Mouse (Mus musculus) CD8-positive naive resting alpha-beta T cell, adult 2 months (primary cell): ENCODE data around the gene Morc4.

Experiments
- DNase-seq, 2 experiments: peaks; one replicate each; pipeline ENCODE4 v3.0.0; 2022; ENCODE audit warnings: low read depth in 2 of 2, low spot score in 2 of 2

Morc4 gene

DNA sequence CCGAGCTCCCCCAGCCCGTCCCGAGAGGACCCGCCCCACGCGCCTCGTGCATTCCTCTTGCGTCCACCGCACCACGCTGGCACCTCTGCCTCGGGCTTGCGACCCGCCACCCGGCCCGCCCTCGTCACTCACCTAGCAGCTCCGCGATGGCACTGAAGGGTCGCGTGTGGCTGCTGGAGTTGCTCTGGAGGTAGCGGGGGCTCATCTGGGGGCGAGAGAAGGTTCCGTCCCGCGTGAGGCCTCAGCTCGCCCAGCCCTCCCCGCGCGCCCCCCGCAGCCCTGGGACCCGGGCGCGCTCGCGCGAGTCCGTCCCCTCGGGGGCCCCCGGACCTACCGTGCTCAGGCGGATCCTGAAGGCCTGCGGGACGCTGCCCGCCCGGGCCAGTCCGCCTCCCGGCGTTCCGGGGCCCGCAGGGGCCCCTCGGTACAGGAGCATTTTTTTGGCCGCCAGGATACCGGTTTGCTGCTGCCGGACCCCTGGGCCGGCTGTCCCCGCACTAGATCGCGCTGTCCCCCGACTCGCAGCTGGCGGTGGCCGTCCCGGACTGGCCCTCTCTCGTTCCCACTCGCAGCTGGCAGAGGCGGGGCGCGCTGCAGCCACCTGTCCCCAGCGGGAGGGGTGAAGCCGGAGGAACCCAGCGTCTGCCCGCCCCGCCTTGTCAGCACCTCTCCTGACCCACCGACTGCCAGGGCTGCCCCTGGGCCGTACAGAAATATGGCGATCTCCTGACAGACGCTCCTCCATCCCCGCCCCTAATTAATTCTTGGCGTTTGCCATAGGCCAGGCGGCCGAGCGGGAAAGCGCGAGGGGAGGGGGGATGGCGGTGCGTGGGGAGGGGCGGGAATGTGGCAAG lies at the start of gene Morc4:
Gene Morc4, minus strand, starts transcription at position 740 of the 854 bp plus-strand sequence.
- DNase-seq = no peak

DNA sequence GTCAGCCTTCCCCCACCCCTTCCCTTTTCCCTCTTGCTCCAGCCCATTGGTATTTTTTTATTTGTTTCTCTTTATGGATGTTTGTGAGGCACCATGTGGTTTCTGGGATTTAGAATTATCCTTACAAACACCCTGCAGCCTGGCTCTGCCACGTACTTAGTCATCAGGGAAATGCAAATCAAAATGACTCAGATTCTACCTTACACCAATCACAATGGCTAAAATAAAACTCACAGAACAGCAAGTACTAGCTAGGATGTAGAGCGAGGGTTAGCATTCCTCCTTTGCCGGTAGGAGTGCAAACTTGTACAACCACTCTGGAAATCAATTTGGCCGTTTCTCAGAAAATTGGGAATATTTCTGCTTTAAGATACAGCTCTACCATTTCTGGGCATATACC lies 49.1 kb upstream of the Morc4 start:
- no peak for DNase-seq

DNA sequence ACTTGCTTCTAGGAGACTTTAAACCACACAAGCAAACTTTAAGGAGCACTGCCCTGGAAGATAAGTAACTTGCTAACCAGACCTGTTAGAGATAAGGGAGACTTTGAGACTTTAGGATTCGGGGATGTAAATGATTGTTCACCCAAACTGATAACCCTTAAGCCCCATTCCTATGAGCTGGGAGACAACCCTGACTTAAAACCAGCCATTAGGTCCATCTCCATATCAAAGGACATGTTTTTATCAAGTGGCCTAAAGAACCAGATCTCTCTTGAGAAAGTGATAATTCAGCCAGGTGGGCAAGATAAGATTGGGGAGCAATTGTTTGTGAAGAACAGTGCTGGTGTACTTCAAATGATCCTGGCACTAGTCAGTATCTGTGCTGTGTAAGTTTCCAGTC lies 19.9 kb upstream of the Morc4 start:
- no peak for DNase-seq

DNA sequence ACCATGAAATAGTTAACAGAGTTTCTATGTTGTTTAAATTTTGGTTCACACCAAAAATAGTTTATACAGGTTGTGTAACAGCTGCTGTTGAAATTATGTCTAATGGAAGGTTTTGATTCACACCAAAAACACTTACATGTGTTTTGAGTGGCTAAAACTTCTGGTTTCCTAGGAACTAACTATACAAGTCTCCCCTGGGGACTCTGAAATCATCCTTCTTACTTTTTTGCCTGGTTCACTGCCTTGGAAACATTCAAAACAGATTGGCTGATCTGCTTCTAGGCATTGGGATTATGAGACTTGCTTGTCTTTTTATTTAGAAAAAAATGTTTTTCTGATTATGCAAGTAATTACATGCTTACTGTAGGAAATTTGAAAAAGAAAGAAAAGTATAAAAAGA lies 11.7 kb upstream of the Morc4 start:
- DNase-seq = no peak

DNA sequence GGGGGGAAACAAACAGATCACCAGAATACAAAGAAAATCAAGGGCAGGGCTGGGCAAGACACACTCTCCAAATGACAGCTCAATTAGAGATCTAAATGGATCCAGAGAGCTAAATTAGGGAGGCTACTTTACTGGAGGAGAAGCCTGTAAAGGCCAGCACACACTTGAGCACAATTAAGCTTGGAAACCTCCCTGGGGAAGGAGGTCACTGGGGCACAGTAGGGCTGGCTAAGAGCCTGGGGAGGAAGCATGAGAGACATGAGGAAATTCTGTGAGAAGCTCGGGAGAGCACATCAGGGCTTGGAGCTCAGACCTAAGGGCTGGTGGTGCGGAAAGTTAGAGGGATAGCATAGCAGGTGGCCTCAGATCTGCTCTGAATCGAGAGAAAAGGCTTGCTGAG lies 6.5 kb upstream of the Morc4 start:
- DNase-seq = no peak

DNA sequence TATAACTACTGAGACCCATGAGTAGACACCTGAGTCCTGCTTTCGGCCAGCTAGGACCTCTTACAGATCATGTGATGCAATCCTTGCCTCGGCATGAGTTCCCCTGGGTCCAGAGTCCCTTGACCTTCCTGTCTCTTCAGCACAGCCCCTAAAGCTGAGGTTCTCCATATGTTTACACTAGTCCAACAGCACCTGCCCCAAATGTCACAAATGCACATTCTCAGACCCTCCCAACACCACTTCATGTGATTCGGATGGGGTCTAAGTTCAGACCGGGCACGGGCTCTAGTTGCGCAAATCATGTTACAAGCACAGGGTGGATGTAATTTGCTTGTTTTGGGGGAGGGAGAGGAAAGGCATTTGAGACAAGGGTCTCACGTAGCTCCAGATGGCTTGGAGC lies 5.6 kb upstream of the Morc4 start:
- no peak for DNase-seq

DNA sequence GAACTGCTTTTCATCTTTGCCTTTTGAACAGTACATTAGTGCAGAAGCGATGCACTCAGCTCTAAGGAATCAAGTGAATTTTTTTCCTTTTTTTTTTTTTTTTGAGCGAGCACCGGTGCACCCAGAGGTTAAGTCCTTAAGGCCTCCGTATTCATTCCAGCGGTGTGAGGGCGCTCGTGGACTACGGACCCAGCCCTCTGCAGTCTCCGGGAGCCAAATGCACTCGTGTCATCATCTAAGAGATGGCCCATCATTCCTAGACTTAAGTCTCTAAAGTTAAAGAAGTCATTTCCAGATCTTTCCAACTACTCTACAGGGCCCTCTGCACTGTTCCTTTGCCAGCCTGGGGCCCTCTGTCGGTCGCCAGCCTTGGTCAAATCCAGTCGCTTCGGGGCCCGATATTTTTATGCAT lies 1.2 kb downstream of the Morc4 start:
- no peak for DNase-seq

DNA sequence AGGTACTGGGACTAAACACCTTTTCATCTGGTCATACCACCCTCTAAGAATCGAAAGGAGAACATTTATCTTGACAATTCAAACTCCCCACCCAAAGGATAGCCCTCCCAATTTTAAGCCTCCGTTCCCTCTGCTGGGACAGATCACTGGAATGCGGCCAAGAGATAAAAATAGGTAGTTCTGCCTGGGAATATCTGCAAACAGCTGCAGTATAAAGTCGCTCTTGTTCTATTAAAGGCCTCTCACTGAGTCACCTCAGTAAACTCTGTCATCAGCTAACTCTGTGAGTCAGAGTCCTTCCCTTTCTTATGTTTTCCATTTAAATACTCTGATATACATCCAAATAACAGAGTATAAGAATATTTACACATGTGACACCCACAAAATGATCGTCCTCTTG lies 12.1 kb downstream of the Morc4 start:
- no peak for DNase-seq

DNA sequence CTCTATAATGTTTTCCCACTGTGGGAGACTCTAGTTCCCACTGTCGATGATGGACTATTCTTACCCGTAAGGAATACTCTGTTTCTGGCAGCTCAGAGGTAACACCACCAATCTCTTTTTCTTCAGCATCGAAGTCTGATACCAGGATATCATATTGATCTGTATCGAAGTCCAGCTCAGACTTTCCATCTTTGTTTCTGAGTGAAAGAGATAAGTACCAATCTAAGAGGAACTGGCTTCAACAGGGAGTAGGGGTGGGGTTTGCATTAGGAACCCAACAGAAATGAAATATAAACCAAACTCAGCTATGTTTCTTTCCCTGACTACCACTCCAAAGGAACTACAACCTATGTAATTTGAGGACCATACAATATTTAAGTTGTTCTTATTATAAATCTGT lies 16.7 kb downstream of the Morc4 start:
- no peak for DNase-seq

DNA sequence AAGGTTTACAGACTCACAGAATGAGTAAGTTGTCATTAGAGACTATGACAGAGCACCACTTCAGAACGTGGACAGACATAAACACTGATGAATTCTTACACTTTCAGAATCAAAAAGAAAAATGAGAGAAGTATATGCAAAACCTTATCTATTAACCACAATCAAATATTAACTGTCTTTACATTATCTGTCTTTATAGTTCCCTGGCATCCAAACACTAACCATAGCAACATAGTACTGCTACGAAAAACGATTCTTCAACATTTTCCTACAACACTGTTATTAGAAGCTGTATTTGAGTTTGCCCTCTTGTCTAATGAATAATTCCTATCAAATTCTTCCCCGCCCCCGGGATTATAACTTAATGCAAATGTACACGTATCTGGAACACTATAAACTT lies 30.4 kb downstream of the Morc4 start:
- no peak for DNase-seq

DNA sequence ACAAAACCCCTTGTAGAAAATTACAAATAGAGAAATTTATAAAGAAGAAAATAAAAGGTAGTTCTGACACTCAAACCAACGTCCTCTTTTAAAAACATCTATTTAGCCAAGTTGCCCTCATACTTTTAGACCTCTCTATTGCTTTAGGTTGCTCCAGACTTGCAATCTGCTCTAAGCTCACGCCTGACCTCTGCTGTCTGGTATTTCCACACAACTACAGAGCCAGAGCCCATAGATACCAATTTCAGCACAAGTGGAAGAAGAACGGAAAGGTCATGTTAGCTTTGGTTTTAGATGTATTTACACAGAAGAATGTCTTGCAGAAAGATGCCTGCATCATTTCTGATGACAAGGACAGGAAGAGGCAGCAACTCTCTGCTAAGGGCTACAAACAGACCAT lies 32.4 kb downstream of the Morc4 start:
- no peak for DNase-seq

DNA sequence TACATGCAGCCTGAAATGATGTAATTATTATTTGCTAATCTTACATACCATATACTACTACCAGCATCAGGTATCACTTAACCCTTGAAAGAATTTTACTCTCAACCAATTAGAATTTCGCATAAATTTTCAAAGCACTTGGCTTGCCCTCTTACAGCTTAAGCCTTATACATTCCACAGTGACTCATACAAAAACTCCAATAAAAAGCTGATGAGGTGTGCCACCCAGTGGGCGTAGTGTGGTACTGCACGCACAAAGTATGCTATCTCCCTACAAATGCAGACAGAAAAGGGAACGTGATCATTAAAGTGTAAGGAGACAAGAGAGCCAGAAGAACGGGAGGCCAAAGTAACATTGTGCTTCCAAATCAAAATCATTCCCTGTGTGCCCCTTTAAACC lies 39.0 kb downstream of the Morc4 start:
- peak; percentile 9 to 22 for DNase-seq

DNA sequence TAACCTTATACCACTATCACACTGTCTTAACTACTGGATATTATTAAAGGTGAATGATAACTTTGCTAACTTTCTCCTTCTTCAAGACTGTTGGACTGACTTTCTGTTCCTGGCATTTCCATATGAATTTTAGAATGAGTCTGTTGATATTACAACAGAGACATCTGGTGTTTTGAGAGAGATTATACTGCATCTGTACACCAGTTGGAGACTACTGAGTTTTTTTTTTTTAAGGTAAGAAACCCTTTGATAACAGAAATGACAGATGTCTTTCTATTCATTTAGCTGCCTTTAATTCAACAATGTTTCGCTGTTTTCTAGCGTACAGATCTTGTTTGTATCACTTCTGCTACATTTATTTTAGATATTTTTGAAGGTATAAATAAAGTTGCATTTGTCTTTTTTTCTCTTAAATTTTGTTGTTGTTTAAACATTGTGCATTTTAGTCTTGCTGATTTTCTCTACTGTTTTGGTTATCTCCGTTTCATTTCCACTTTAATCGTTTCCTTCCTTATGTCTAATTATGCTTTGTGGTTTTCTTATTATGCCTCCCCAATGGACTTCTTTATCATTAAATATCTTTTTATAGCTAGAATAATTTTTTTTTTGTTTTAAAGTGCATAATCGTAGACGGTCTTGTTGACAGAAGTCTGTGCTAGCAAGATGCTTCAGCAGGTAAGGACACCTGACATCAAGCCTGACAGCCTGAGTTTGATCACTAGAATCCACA lies 42.9 kb downstream of the Morc4 start:
- DNase-seq = no peak

DNA sequence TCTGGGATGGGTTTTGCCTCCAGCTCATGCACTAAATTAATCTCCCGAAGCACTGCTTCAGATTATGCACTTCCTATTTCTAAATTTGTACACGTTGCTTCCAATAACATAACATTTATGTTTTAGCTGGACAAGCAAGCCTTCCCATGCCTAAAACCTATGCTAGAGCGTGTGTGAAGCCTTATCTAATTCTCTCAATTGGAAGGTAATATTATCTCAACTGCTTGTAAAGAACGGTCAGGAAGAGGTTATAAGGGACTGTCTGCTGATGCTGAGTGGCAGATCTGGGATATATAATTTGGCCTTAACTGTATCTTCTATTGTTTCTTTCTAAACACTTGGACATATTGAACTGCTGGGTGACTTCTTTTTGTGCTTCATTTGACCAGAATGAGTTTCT lies 44.6 kb downstream of the Morc4 start:
- no peak for DNase-seq

DNA sequence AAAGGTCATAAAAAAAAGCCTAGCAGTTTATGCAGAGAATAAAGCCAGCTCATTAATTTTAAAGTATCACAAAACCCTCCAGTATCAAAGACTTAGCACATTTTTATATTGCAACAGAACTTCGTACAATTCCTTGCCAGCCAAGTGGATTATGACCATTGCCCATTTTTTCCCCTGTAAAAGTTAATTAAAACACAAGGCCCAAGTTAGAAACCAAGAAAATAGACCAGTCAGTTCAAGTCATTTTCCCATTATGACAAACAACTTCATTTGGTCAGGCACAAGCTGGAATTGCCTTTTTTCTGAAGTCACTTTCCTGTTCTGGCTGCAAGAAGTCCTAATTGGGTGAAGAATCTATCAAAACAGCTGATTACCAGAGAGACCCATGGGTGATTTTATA lies 46.1 kb downstream of the Morc4 start:
- no peak for DNase-seq

DNA sequence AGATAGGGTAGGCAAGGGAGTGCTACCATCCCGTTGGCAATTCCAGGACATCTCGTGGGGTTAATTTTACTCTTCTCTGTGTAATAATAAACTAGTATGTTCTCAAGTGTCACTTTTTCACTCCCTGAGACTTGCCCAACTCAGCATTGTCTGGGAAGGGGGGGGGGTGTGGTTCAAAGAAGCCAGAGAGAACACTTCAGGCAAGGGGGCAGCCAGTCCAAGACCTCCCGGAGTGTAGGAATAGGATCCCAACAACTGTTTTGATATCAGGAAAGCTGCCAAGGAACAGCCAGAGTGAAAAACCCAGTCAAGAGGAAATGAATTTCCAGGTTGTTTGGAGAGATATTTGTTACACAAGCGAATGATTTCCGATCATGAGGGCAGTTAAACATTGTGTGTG lies 56.3 kb downstream of the Morc4 start:
- no peak for DNase-seq

DNA sequence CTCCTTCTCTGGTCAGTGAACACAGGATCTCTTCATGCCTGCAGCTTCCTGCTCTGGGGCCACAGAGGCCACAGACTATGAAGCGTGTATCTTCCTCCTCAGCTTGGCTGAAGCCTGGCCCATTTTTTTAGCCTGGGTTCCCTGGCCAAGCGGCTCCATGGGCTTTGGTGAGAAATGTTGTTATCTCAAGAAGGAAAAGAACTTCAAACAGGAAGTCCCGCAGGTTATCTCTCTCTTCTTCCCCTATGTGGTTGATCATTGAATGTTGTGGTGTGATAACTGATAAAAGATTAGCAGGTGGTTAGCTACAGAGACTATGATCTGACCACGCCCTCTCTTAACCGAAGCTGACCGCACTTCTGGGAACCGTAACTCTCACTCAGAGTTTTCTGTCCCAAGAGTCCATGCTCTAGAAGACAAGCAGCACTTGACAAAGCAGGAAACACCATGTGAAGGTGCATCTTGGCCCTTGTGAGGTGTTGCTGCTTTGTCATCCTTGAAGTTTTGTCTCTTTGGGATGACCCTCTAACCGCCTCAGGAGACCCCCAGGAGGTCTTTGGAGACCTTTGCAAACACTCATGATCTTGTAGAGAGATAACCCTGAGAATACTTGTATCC lies 57.4 kb downstream of the Morc4 start:
- no peak for DNase-seq

DNA sequence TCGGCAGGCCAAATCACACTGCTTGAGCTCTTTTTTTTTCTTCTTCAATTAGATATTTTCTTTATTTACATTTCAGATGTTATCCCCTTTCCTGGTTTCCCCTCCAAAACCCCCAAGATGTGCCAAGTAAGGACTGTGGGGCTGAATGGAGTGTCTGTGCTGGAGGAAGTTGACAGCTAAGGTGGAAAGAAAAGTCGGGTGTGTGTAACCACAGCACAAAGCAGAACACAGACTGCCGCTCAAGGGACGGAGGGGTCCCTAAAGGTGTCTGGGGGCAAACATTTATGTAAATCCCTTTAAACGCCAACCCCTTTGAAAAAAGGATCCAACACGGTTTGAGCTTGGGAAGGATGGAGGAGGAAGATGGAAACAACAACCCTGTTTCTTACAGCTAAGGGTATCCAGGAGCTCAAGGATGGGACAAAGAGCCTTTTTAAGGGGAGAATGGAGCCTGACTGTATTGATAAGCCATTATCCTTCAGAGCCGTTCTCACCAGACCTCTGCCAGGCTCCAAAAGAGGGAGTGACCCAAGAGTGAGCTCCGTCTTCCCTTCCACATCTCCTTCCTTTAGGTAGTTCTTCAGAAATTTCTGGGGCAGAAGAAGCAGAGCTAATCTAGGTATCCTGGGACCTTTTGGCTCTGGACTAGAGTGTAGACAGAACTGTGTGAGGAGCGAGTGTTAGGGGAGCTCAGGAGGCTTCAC lies 58.0 kb downstream of the Morc4 start:
- DNase-seq = no peak

DNA sequence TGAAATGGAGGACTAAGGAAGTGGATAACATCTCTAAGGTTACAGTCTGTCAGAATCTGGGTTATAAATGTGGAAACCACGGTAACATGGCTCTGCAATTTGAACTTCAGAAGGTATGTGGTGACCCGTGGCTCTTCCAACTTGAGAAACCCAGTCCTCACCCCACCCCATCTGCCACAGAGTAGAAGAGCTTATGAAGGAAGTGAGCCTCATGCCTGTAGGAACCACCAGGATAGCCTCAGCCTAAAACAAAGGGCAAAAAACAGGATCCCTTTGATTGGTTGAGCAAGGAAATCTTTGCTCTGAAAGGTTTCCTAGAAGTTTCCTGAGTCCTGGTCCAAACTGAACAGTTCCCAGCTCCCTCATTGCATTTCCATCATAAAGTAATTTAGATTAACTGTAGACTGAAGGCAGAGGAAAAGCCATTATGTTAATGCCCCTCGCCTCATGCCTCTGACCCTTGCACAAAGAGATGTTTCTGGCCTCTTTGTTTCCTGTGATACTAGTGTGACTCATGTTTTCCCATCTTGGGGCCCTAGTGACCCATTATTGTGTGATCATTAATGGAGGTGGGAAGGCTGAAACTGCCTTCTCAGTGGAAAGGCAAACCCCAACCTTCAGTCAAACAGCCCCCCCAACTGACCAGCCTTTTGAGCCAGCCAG lies 58.7 kb downstream of the Morc4 start:
- no peak for DNase-seq

DNA sequence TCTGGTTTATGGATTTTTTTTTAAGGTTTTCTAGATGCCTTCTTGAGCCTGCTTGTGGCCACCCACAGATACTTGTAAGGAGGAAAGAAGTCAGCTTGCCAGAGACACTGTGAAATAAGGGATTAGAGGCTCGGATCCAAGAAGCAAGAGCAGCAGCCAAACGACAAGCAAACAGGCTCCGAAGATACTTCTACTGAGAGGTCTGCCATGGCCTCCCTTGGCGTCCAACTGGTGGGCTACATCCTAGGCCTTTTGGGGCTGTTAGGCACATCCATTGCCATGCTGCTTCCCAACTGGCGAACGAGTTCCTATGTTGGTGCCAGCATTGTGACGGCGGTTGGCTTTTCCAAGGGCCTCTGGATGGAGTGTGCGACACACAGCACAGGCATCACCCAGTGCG lies 63.0 kb downstream of the Morc4 start:
- no peak for DNase-seq

DNA sequence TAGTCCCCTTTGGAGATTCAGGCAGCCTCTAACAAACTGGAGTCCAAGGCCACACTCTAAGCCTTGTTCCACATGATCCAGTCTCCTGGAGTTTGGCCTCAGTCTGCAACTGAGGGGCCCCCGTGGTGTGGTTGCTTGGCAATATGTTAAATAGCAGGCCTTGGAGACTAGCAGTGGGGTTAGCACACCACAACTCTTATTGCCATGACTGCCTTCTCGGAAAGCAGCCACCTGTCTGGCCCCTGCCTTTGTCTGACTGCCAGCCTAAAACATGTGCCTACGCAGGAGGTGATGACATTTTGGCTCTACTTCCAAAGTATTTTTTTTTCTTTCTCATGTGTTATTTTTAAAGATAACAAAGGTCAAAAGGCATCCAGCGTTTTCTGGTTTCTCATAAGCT lies 63.4 kb downstream of the Morc4 start:
- DNase-seq = no peak
